Mouse (Mus musculus): ENCODE measurements around the gene Chka.

Chka gene

DNA sequence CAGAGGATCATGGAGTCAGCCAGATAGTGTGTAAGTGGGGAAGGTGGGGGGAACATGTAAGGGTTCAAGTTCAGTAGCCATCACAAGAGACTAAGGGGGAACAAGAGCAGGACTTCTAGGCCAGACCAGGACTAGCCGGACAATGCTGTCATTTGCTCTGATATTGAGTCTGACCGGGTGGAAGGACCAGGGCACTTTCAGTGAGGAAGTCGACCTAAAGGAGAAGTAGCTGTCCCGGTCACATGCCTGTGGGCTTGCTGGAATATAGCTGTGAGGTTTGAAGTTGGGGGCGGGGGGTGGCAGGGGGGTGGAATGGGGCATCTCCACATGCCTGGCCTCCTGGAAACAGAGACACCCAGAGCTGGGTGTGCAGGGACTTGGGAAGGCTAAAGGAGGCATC is 63.0 kb downstream of the Chka start:
- no peak for DNase-seq (ENCODE audit: extremely low read depth, low read depth)

DNA sequence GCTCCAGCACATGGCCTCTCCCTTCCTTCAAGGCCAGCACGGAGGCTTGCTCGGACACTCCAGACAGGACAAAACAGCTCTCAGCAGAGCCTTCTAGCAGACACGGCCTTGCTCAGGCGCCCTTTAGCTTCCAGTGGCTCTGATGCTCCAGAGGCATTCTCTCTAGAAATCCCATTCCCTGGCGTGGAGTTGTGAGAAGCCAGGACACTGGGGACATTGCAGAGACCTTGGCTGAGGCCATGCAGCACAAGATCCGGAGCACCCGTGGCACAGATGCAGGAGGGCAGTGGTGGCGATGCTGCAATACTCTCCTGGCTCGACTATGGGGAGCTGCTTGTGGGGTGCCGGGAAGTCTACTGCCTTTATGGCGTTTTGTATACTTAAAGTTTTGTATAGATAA is 65.2 kb downstream of the Chka start:
- no peak for DNase-seq (ENCODE audit: extremely low read depth, low read depth)

DNA sequence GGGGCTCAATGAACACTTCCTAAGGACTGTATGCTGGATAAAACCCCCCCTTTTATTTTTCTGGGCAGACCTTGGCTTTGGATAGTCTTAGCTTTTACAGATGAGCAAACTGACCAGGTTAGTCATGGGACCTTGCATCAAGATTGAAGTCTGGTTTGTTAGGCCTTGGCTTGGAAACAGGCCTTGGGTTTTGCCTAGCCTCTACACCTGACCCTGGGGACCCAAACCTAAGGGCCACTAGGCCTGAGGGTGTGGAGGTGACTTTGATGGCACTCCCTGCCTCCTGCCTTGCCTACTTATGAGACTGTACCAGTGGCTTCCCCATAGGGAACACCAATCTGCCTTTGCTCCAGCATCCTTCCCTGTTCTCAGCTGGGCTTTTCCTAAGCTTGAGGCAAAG is 68.4 kb downstream of the Chka start:
- no peak for DNase-seq (ENCODE audit: extremely low read depth, low read depth)

DNA sequence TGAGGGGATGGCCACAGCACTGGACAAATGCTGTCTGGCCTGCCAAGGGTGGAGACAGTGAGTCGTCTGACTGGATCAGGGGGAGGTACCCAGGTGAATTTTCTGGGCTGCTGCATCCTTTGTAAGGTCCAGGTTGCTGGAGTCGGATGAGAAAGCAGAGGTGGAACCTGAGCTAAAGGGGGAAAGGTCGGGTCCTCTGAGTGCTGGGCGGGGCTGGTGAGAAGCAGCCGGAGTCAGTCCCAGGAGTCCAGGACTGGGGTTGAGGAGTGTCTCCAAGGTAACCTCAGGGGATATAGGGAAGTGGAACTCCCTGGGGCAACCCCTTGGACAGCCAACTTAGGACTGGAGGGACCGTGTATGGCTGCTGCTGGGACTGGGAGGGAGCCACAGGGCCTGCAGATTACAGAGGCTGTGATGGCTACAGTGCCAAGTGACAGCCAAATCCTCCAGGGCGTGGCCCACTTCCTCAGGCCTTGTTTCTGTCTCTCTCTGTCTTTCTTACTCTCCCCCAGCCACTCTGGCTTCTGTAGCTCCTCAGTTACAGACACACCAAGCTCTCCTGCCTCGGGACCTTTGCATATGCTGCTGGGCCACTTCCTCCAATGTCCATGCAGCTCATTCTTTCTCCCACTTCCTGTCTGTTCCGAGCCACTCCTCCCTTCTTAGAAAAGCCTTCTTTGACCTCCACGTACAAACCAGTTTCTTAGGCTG is 71.2 kb downstream of the Chka start:
- DNase-seq (ENCODE audit: extremely low read depth, low read depth): no peak

- DNase-seq (ENCODE audit: extremely low read depth, low read depth): no peak
Measured at GRCm38 (mm10) chr19:3923586-3923985, 72.0 kb downstream of the Chka start.

- DNase-seq (ENCODE audit: extremely low read depth, low read depth): no peak
Measured at GRCm38 (mm10) chr19:3924190-3924589, 72.6 kb downstream of the Chka start.

GRCm38 (mm10) chr19:3924868-3925267 is 73.3 kb downstream of the Chka start:
- DNase-seq (ENCODE audit: extremely low read depth, low read depth): no peak

GRCm38 (mm10) chr19:3925859-3926258 is 74.3 kb downstream of the Chka start:
- no peak for DNase-seq (ENCODE audit: extremely low read depth, low read depth)

DNA sequence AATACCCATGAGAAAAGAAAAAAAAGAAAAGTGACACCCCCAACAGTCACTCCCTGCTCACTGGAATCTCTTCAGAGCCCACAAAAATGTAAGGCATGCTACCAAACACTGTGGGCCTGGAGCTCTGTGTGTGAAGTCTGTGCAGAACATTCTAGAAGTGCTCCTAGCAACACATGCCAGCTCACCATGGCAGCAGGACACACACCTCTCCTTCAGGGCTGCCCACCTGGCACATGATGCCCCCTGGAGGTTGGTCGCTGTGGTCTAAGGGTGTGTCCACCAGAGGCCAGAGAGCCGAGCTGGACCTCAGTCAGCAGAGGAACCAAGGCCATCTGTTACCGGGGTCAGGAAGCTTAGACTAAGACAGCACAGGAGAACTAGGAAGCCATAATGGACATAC is 74.7 kb downstream of the Chka start:
- DNase-seq (ENCODE audit: extremely low read depth, low read depth): no peak

DNA sequence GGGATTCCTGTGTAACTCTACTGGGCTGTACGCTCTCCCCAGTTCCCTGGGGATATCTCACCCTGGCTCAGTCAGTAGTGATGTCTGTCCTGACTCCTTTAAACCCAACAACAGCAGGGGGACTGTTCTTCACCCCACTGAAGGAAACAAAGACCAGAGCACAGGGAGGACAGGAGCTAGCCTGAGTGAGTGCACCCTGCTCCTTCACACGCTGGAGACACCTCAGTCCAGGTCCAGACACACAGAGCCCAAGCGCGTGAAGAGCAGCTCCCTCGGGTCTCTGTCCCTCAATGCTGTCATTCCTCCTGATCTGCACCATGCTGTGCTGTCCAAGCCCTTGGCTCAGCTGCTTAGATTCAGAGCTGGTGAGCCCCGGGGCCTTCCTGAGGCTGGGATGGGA is 75.1 kb downstream of the Chka start:
- DNase-seq (ENCODE audit: extremely low read depth, low read depth): no peak

GRCm38 (mm10) chr19:3927989-3928388 is 76.4 kb downstream of the Chka start:
- no peak for DNase-seq (ENCODE audit: extremely low read depth, low read depth)

GRCm38 (mm10) chr19:3928779-3929178 is 77.2 kb downstream of the Chka start:
- no peak for DNase-seq (ENCODE audit: extremely low read depth, low read depth)

DNA sequence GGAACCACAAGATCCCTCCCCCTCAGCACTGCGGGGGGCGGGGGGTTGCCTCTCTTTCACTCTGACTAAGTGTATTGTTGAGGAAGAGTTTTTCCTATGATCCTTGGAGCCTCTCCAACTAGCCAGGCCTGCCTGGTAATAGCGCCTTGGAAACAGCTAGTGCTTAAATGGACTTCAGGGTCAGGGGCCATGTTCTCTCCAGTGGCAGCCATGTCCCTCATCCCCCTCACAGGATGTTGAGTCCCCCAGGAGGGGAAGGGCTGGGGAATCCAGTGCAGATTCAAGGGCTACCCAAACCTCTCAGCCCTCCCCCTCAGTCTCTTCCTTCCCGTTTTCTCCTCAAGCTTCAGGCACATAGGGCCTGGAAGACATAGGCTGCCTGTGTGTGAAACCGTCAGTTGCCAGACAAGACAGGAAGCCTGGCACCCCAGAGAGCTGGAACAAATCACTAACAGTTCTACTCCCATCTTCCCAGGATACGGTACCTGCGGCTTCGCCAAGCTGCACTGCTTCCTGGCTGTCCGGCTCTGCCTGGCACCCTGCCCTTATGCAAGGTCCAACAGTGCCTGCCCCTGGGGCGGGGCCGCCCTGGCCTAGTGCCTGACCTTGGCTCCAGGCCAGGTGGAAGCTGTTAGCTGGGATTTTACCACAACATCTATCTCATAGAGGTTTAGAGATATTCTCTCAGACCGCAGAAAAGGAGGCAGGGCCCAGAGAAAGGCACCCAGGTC is 77.8 kb downstream of the Chka start, which contains the start of gene Aldh3b1:
Gene Aldh3b1, minus strand, starts transcription at position 598 of the 731 bp plus-strand sequence.
- no peak for DNase-seq (ENCODE audit: extremely low read depth, low read depth)

DNA sequence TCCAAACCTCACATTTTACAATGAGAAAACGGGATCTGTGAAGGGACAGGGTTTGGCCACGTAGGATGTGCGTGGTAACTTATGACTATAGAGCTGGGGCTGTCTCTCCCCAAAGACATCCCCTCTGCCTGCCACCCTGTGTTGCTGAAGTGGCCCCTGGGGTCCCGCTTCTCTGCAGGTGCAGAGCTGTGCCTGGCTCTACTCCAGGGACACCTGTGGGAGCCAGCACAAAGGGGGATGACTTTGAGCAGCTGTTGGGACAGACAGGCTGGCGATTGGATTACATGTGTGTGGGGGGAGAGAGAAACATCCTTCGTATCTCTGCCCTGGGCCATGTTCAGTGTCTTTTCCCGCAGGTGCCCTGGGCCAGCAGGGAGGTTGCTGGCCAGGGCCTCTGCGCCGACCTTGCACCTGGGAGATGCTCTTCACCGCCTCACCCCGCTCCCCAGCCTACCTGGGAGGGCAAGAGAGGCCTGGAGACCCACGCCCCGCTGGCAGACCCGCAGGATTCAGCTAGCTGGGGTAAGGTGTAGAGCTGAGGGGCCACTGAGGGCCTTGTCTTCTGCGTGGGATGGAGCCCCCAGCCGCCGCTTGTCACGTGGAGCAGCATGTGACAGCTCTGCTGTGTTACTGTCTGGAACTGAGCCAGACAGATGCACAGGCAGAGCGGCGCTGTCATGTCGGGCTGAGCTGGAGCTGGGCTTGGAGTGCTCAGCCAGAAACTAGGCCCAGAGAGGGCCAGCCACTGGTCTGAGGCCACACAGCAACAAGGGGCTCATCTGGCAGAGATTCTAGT is 78.9 kb downstream of the Chka start:
- DNase-seq (ENCODE audit: extremely low read depth, low read depth): no peak

GRCm38 (mm10) chr19:3931716-3932115 is 80.1 kb downstream of the Chka start:
- no peak for DNase-seq (ENCODE audit: extremely low read depth, low read depth)

DNA sequence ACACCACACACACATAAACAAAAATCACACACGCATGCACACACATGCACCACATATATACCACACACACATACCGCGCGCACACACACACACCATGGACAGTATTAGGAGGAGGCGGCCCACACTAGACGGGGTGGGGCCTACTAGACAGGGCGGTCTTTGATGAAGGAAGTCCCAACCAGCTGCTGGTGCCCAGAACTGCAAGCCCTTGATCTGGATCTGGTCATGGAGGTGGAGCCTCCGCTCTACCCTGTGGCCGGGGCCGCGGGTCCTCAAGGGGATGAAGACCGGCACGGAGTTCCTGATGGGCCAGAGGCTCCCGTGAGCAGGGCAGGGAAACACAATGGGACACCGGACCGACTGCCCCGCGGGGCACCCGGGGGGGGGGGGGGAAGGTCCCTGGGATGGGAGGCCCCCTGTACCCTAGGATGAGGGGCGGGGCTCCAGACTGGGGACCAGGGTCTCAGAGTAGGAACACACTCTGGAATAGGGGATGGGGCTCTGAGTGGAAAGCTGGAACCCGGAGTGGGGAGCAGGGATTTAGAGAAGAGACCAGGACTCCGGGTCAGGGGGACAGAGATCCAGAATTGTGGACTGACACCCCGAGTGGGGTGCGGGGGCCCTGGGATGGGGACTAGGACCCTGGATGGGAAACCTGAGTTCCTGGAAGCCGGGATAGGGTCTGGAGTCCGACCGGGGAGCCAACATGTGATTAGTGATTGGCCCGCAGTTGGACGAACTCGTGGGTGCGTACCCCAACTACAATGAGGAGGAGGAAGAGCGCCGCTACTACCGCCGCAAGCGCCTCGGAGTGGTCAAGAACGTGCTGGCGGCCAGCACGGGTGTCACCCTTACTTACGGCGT is 83.7 kb downstream of the Chka start, which contains the start of gene Unc93b1:
Gene Unc93b1, plus strand, starts transcription at position 155 of the 864 bp plus-strand sequence.
- peak; percentile 74 for DNase-seq (ENCODE audit: extremely low read depth, low read depth)

GRCm38 (mm10) chr19:3935896-3936850 is 84.6 kb downstream of the Chka start:
- no peak for DNase-seq (ENCODE audit: extremely low read depth, low read depth)

- DNase-seq (ENCODE audit: extremely low read depth, low read depth): no peak
Measured at GRCm38 (mm10) chr19:3942315-3942714, 90.7 kb downstream of the Chka start.

DNA sequence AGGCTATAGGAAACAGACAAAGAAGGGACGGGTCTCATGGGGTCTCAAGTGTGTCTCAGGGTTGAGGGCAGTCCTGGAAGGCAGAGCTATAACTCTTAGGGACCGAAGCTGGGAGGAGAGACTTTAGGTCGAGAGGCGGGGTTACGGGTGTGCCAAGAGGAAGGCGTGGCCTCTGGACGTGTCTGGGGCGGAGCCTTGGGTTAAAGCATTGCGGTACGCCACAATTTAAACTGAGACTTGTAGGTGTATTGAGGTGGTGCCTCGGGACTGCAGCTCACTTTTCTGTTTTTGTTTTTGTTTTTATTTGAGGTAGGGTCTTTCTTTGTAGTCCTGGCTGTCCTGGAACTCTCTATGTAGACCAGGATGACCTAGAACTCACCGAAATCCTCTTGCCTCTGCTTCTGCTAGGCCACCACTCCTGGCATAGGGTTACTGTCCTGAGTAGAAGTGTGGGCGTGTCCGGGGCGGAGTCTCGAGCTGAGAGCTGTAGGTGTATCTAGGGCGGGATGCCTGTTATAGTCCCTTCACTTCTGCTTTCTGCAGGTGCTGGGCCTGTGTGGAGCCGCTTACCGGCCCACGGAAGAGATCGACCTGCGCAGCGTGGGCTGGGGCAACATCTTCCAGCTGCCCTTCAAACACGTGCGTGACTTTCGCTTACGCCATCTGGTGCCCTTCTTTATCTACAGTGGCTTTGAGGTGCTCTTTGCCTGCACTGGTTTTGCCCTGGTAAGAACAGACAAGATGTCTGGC is 91.6 kb downstream of the Chka start:
- no peak for DNase-seq (ENCODE audit: extremely low read depth, low read depth)

All from MEL-GATA-1-ER (cell line).